Mouse (Mus musculus) common myeloid progenitor, adult 5-6 weeks (primary cell): ENCODE measurements at regions not wholly inside any gene's neighbourhood (a gene's known extent, or its start where the extent isn't known, plus 50 kb on each side); places are given as distances from the start of the nearest gene placed in this dataset.
A peak's percentile ranks its signal among the peaks of the same experiment; 100 is the strongest.

Experiments
- ATAC-seq: replicated peaks from 2 replicates; pipeline ENCODE4 v1.8.0; 2016; ENCODE audit warnings: low read depth, mild to moderate bottlenecking, moderate TSS enrichment, inconsistent platforms; ENCODE audit not compliant: poor library complexity, severe bottlenecking

GRCm38 (mm10) chr13:98579731-98580130 lies 57.5 kb downstream of the Tmem174 start:
- ATAC-seq, result no peak

- no peak for ATAC-seq
Measured at GRCm38 (mm10) chr13:98578426-98579066, 58.7 kb downstream of the Tmem174 start.

- ATAC-seq, result no peak
Measured at GRCm38 (mm10) chr13:98576061-98576460, 61.1 kb downstream of the Tmem174 start.

- ATAC-seq, result no peak
Measured at GRCm38 (mm10) chr13:98574057-98574323, 63.2 kb downstream of the Tmem174 start.

GRCm38 (mm10) chr13:98573261-98574056 lies 63.8 kb downstream of the Tmem174 start:
- ATAC-seq, result no peak

GRCm38 (mm10) chr13:98572581-98573260 lies 64.5 kb downstream of the Tmem174 start:
- ATAC-seq, result 0 out of 2 replicates have a peak, but pooled peaks have one; percentile 25

GRCm38 (mm10) chr13:98572011-98572570 lies 65.1 kb downstream of the Tmem174 start:
- no peak for ATAC-seq

GRCm38 (mm10) chr13:98571051-98571450 lies 66.2 kb downstream of the Tmem174 start:
- no peak for ATAC-seq

- ATAC-seq, result no peak
Measured at GRCm38 (mm10) chr13:98555693-98556092, 63.9 kb upstream of the Gm10320 start.

- no peak for ATAC-seq
Measured at GRCm38 (mm10) chr13:98551471-98552020, 59.7 kb upstream of the Gm10320 start.

GRCm38 (mm10) chr13:98547223-98547622 lies 55.4 kb upstream of the Gm10320 start:
- no peak for ATAC-seq

- ATAC-seq, result no peak
Measured at GRCm38 (mm10) chr13:98546116-98546515, 54.3 kb upstream of the Gm10320 start.

- no peak for ATAC-seq
Measured at GRCm38 (mm10) chr13:98545398-98545797, 53.6 kb upstream of the Gm10320 start.

GRCm38 (mm10) chr13:98544051-98544450 lies 52.2 kb upstream of the Gm10320 start:
- ATAC-seq, result no peak
